Mouse (Mus musculus) thymus, adult 2 months (tissue): ENCODE data around the gene Cdc20. TPM values are rescaled to one million over a fixed set of nuclear protein-coding genes. Genes with fewer than 3 reads are reported as not detected.

Source experiments
- DNase-seq: peaks from one replicate; pipeline ENCODE4 v3.0.0; 2021
- H3K27ac ChIP-seq: fragments of 200-500 bp; 2 replicates; pipeline ENCODE4 v1.5.1; 2012; ENCODE audit warnings: low read length, control low read depth; ENCODE audit not compliant: control insufficient read depth, insufficient read depth
- H3K27me3 ChIP-seq: fragments of 200-500 bp; 2 replicates; pipeline ENCODE4 v1.6.1; 2012; ENCODE audit warnings: mild to moderate bottlenecking, low read length, moderate library complexity, mixed read lengths; ENCODE audit not compliant: control insufficient read depth, insufficient read depth
- H3K36me3 ChIP-seq: fragments of 200-500 bp; 2 replicates; pipeline ENCODE4 v1.6.1; 2012; ENCODE audit warnings: mild to moderate bottlenecking, low read length, moderate library complexity; ENCODE audit not compliant: control insufficient read depth, insufficient read depth
- H3K4me1 ChIP-seq: fragments of 200-500 bp; replicated peaks from 2 replicates; pipeline ENCODE4 v1.6.1; 2012; ENCODE audit warnings: low read length; ENCODE audit not compliant: control insufficient read depth, insufficient read depth
- H3K4me3 ChIP-seq: fragments of 200-500 bp; 2 replicates; pipeline ENCODE4 v1.5.1; 2012; ENCODE audit warnings: mild to moderate bottlenecking, low read length, control low read depth, moderate library complexity; ENCODE audit not compliant: control insufficient read depth, insufficient read depth
- CTCF ChIP-seq: fragments of 200-500 bp; IDR thresholded peaks from 2 replicates; pipeline ENCODE4 v1.5.1; 2012; ENCODE audit warnings: mild to moderate bottlenecking, control low read depth, low read length, moderate library complexity, borderline replicate concordance; ENCODE audit not compliant: control insufficient read depth, poor library complexity, insufficient read depth; ENCODE audit errors: extremely low read depth
- POLR2A ChIP-seq: fragments of 200-500 bp; IDR thresholded peaks from 2 replicates; pipeline ENCODE4 v1.6.1; 2012; ENCODE audit warnings: mild to moderate bottlenecking, low read length, control low read depth, moderate library complexity; ENCODE audit not compliant: control insufficient read depth, poor library complexity, insufficient read depth; ENCODE audit errors: extremely low read depth
- WGBS: fragments of 180-500 bp; shearing (Covaris S2); methylation state at CpG from one replicate; pipeline ENCODE4 v1.1.7; 2018; 5-methylcytosine and 5-hydroxymethylcytosine counted together
- polyA plus RNA-seq: library from polyadenylated mRNA; depleted of rRNA; stranded (reverse); fragments of >200 nt; gene quantifications from 2 replicates; pipeline ENCODE4 v1.2.3, GENCODE M21; 2012

The Cdc20 gene
- polyA plus RNA-seq, 1 experiment: 152 TPM

GRCm38 (mm10) chr4:118429215-118429895, 7.8 kb downstream of the Cdc20 start:
- Histone ChIP-seq H3K36me3 (peaks cover 28% of the 10 kb centered on the region), H3K27me3 (no peaks in the 10 kb centered on the region), H3K4me1 (peaks cover 17% of the 10 kb centered on the region), H3K27ac (no peak overlapping the region), H3K4me3 (no peak overlapping the region)
- WGBS: 70% methylated on average over 7 of the region's 7 CpGs
- no peak for TF ChIP-seq POLR2A
- no peak for TF ChIP-seq CTCF
- no peak for DNase-seq

- peaks cover 17% of the 10 kb centered on the region for H3K4me1 ChIP-seq
- DNase-seq: no peak
- peaks cover 28% of the 10 kb centered on the region for H3K36me3 ChIP-seq
- peak overlapping the region; percentile 79 for H3K4me3 ChIP-seq
- TF ChIP-seq POLR2A (no peak), CTCF (no peak)
- H3K27me3 ChIP-seq: no peaks in the 10 kb centered on the region
- 38% methylated on average over 15 of the region's 15 CpGs for WGBS
- H3K27ac ChIP-seq: peak overlapping the region; percentile 38; the same call in 1 of the 2 replicates
Measured at GRCm38 (mm10) chr4:118428531-118429214, 8.5 kb downstream of the Cdc20 start.

GRCm38 (mm10) chr4:118427768-118428451, 9.2 kb downstream of the Cdc20 start, which contains the start of gene Elovl1:
Gene Elovl1, plus strand, starts transcription at chr4:118428093.
- peaks cover 17% of the 10 kb centered on the region for H3K4me1 ChIP-seq
- peak; percentile 77 for DNase-seq
- 0% methylated on average over 20 of the region's 31 CpGs for WGBS

GRCm38 (mm10) chr4:118427415-118427767, 9.8 kb downstream of the Cdc20 start:
- peaks cover 17% of the 10 kb centered on the region for H3K4me1 ChIP-seq
- H3K4me3 ChIP-seq: peak overlapping the region; percentile 79
- peaks cover 18% of the 10 kb centered on the region for H3K36me3 ChIP-seq
- H3K27me3 ChIP-seq: no peaks in the 10 kb centered on the region
- DNase-seq: no peak
- WGBS: 13% methylated on average over 5 of the region's 5 CpGs
- TF ChIP-seq CTCF: no peak
- no peak for TF ChIP-seq POLR2A
- H3K27ac ChIP-seq: peak overlapping the region; percentile 28; the same call in 1 of the 2 replicates

More at GRCm38 (mm10) chr4:118427768-118428451, 9.2 kb downstream of the Cdc20 start, which contains the start of gene Elovl1:
- peaks cover 22% of the 10 kb centered on the region for H3K36me3 ChIP-seq
- peak within 1 kb of the TSS; percentile 38; the same call in 1 of the 2 replicates for H3K27ac ChIP-seq
- H3K4me3 ChIP-seq: peak within 1 kb of the TSS; percentile 79
- TF ChIP-seq CTCF: peak; percentile 65; the same call in 1 of the 2 replicates
- no peak for TF ChIP-seq POLR2A
- H3K27me3 ChIP-seq: no peaks in the 10 kb centered on the region

GRCm38 (mm10) chr4:118425374-118425773, 11.8 kb downstream of the Cdc20 start:
- Histone ChIP-seq H3K4me3 (no peak overlapping the region), H3K27me3 (no peaks in the 10 kb centered on the region), H3K36me3 (peaks cover 3% of the 10 kb centered on the region), H3K4me1 (peaks cover 17% of the 10 kb centered on the region), H3K27ac (no peak overlapping the region)
- WGBS: 93% methylated on average over 1 of the region's 1 CpGs
- DNase-seq: no peak
- TF ChIP-seq POLR2A (no peak), CTCF (no peak)

- Histone ChIP-seq H3K27me3 (no peaks in the 10 kb centered on the region), H3K36me3 (peaks cover 3% of the 10 kb centered on the region; the same call in 1 of the 2 replicates), H3K27ac (no peak overlapping the region), H3K4me3 (no peak overlapping the region), H3K4me1 (peaks cover 15% of the 10 kb centered on the region)
- no peak for DNase-seq
- WGBS: 94% methylated on average over 4 of the region's 4 CpGs
- no peak for TF ChIP-seq CTCF
- no peak for TF ChIP-seq POLR2A
Measured at GRCm38 (mm10) chr4:118424541-118425160, 12.5 kb downstream of the Cdc20 start.
